Mouse (Mus musculus): ENCODE measurements around the gene Ovgp1.

DNA sequence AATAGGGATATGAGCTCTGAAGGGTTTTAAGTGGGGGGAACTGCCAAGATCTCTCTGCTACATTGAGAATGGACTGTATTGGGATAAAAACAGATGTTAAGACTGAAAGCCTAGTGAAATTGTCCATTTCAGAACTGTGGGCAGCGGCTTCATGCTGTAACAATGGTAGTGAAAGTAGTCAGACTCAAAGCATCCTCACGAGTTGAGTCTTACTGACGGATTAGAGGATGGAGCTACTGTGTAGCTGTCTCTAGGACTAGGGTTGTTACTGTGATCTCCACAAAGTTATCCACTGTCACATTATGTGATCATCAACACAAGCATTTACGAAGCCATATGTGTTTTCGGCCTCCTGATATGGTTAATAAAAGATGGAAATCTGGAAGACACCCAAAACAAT is 15.3 kb upstream of the Ovgp1 start:
- no peak for TF ChIP-seq CTCF (IDR thresholded peaks at IDR 0.05; ENCODE audit: low read depth)
- TF ChIP-seq EP300 (IDR thresholded peaks at IDR 0.05; ENCODE audit: low read depth), result no peak

Measured in liver, postnatal 0 days (tissue).